Mouse (Mus musculus) left cerebral cortex, adult 11 months (tissue): Measurements from ENCODE around the gene Pum1.
"Not testable (repeated sequence)": the region's sequence is repeated elsewhere in the genome, so short reads cannot be mapped to it uniquely, and the experiment has no call there.

Source experiments
- DNase-seq: peaks from one replicate; pipeline ENCODE4 v3.0.0; 2022; ENCODE audit warnings: low spot score

Gene Pum1

DNA sequence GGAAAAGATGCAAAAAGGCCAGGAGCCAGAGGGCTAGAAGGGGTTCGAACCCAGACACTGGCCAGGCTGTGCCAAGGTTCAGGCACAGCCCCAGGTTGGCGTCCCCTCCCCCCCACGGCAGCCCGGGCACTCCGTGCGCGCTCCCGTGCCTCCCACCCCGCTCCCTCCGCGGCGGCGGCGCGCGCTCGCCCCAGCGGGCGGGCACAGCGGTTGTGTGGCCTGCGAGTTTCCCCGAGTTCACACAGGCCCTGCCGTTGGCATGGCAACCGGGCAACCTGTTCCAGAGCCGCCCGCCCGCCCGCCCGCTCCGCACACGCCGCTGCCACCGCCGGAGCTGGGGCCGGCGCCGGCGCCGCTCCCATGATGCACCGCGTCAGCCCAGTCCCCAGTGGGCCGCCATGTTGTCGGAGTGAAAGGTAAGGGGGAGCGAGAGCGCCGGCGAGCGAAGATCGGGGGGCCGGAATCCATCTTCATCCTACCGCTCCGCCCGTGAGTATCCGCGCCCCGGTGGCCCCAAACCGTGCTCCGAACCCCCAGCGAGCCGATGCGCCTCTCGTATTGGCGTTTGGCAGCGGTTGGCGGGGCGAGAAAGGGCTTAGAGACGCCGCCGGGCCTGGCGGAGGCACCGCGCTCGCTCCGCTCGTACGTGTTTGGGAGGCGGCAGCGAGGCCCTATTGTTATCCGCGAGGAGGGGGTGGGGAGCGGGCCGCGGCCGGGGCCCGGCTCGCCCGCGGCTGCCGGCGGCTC is at the start of gene Pum1:
Gene Pum1 (plus strand): TSS at position 343 of the 747 bp plus-strand sequence.
- DNase-seq: peak; percentile 79

DNA sequence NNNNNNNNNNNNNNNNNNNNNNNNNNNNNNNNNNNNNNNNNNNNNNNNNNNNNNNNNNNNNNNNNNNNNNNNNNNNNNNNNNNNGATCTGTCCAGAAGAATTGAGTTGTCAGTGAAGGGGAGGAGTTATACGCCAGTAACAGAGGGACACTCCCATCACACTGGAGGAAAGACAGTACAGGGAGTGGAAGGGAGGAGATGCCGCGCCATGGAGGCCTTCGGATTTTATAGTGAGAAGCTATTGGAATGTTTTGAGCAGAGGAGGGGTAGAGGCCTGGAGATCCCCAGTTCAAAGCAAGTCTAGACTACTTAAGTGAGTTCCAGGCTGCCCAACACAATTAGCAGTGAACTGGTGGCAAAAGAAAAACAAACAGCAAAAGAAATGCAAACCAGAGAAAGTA is 33.7 kb upstream of the Pum1 start:
- no peak for DNase-seq

DNA sequence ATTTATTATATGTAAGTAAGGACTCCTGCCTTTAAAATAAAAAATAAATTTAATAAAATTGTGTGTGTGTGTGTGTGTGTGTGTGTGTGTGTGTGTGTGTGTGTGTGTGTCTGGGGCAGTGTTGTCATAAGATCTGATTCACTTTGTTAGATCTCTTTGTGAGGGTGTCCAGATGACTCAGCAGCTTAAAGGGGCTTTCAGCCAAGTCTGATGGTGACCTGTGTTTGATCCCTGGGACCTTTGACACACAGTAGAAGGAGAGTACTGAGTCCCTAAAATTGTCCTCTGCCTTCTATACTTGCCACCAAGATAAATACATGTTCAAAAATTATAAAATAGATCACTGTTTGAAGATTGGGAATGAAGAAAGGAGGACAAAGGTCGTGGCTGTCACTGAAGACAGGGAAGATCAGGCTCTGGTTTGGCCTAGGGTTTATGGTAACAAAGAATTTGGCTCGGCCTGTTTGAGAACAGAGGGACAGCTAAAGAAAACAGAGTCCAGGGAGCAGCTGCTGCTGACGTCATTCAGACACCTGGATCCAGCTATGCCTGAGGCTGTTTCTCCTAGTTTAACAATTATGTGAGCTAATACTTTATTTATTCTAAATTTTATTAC is 32.8 kb upstream of the Pum1 start:
- DNase-seq: no peak

DNA sequence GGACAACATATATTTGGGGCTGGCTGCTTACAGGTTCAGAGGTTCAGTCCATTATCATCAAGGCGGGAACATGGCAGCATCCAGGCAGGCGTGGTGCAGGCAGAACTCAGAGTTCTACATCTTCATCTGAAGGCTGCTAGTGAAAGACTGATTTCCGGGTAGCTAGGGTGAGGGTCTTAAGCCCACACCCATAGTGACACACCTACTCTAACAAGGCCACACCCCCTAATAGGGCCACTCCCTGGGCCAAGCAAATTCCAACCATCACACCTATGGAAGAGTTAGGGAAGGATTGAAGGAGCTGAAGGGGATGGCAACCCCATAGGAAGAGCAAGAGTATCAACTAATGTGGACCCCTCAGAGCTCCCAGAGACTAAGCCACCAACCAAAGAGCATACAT is 28.0 kb upstream of the Pum1 start:
- not testable (repeated sequence) for DNase-seq

DNA sequence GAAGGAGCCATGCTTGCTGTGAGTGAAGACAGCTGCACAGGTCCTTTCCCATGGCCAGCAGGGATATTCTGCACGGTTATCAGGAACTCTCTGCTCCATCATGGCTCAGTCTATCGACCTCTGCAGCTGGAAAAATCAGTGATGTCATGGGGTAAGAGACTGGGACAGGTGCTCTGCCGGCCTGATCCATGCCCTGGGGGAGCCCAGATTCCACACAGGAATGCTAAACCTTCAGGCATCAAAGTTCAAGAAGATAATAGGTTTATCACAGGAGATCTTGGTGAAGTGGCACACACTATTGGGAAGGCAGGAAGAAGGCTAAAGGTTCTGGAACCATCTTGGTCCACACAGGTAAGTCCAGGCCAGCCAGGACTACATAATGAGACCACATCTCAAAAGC is 26.4 kb upstream of the Pum1 start:
- no peak for DNase-seq

DNA sequence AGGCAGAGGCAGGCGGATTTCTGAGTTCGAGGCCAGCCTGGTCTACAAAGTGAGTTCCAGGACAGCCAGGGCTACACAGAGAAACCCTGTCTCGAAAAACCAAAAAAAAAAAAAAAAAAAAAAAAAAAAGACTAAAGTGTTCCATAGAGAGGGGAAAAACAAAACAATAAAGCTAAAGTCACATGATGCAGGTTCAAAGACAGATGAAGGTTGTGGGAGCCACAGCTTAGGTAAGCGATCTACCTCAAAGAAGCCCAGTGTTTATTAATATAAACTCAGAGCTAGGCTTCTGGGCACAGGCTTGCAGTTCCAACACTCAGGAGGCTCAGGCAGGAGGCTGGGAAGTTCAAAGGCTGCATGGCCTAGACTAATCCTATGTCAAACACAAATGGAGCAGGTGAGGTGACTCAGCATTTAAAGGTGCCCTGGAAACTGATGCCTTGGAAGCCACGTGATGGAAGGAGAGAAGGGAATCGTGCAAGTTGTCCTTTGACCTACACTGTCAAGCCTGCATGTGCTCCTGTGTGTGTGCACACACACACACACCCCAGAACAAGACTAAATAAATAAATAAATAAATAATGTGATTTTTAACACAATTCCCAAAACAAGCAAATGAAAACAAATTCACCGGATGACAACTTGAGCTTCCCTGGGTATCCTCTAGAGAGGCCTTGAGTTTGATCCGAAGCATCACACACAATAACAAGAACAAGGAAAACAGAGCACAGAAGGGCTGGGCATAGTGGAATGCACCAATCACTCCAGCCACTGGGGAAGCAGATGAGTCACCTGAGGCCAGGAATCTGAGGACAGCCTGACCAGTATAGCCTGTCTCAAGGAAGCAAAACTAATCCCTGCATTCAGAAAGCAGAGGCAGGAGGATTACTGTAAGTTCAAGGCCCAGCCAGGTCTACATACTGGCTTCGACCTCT is 25.4 kb upstream of the Pum1 start:
- DNase-seq: no peak

DNA sequence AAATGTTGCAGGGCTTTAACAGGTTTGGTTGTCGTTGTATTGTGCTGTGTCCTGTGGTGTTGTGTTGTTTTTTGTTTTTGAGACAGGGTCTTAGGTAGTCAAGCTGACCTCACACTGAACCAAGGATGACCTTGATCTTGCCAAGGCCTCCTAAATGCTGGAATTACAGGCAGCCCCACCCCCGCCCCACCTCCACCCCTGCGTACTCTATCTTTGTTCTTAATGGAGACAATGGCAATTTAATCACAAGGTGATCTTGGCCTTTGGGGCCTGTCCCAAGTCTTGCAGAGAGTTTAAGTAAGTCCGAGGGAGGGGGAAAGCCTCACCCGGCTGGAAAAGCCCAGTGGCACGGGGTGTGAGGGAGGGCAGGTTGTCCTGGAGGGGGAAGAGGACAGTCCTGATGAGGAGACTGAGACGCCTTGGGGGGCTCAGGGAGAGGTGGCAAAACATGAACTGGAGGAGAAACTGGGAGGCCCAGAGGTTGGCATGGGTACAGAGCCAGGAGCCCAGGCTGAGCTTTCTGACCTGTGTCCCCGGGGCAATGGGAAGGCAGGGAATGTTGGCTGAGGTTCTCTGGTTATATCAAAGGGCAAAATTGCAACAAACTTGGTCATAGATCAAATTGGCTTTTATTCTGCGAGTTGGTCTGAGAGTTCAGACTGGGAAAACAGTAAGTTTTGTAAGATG is 22.9 kb upstream of the Pum1 start:
- DNase-seq: no peak

DNA sequence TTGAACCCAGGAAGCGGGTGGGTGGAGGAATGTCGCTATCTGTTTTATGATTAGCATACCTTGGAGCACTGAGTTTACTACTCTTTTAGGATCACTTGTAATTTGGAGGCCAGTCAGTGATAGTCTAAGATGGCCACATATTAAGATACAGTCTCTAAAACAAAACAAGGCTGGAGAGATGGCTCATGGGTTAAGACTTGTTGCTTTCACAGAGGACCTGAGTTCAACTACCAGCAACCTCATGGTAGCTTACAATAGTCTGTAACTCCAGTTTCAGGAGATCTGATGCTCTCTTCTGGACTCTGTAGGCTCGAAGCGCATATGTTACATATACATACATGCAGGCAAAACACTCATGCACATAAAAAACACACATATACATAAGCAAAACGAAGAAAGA is 20.7 kb upstream of the Pum1 start:
- no peak for DNase-seq

DNA sequence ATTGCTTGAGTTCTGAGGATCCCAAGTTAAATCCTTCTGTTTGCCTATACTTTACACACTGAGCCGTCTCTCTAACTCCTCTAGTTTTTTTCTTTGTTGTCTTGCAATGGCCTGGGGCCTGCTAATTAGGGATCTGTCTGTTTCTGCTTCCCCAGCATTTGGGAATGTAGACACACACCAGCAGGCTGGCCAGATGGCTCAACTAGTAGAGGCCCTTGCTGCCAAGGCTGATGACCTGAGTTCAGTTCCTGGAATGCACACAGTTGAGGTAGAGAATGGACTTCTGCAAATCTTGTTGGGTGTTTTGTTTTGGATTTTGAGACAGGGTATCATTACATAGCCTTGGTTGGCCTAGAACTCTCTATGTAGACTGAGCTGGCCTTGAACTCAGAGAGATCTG is 17.7 kb upstream of the Pum1 start:
- DNase-seq: no peak

DNA sequence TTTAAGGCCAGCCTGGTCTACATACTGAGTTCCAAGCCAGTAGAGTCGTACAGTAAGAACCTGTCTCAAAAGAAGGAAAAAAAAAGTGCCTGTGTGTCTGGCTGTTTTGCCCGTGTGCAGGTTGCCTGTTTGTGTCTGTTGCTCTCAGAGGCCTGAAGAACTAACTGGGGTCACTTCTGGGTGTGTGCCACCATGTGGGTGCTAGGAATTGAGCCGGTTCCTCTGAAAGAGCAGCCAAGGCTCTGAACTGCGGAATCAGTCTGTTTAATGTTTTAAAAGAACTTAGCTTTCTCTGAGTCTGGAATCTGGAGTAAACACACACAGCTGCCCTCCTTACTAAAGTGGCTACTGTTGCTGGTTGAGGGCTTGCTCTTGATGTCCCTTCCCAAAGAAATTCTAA is 11.8 kb upstream of the Pum1 start:
- no peak for DNase-seq

DNA sequence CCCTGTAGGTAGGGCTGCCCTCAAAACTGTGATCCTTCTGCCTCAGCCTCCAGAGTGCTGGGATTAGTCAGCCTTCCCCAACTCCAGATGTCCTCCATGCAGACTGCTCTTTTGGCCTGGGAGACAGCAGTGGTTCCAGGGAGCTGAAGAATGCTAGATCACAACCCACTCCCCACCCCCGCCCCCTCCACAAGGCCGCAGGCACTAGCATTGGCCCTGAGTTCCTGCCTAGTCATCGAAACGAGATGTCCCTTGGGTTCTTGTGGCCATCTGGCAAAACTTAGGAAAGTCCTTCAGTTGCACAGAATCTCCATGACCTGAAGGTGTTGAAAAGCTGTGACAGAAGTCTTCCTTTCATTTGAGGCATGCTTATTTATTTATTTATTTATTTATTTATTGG is 10.6 kb upstream of the Pum1 start:
- DNase-seq: no peak

DNA sequence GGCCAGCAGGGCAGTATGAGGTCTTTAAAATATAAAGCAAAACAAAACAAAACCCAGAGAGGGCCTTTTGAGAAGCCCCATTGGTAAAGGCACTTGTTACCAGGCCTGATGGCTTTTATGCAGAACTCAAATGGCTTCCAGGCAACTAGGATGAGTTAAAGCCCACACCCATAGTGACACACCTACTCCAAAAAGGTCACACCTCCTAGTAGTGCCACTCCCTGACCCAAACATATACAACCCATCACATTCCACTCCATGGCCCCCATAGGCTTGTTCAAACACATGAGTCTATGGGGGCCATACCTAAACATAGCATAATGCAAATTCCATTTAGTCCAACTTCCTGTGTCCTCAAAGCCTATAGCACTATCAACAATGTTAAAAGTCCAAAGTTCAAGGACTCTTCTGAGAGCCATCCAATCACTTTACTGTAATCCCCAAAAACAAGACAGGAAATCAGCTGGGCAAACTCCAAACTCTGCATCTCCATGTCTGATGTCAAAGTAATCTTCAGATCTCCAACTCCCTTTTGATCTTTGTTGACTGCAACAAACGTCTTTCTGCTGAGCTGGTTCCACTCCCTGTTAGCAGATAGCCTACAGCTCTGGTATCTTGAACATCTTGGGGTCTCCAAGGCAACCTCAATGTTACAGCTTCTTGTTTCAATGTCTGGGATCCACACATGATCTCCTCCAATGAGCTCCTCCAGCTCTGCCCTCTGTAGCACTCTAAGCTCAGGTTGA is 5.1 kb upstream of the Pum1 start:
- DNase-seq: no peak

DNA sequence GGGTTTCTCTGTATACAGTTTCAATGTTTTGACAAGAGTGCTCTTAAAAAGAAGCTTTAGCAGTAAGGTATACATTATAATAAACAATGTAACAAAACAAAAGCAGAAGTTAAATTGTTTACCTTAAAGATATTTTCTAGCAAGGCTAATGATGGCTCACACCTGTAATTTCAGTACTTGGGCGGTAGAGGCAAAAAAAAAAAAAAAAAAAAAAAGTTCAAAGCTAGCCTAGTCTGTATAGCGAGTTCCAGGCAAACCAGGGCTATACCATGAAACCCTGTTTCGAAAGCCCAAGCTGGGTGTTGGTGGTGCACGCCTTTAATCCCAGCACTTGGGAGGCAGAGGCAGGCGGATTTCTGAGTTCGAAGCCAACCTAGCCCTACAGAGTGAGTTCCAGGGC is 3.7 kb upstream of the Pum1 start:
- no peak for DNase-seq

DNA sequence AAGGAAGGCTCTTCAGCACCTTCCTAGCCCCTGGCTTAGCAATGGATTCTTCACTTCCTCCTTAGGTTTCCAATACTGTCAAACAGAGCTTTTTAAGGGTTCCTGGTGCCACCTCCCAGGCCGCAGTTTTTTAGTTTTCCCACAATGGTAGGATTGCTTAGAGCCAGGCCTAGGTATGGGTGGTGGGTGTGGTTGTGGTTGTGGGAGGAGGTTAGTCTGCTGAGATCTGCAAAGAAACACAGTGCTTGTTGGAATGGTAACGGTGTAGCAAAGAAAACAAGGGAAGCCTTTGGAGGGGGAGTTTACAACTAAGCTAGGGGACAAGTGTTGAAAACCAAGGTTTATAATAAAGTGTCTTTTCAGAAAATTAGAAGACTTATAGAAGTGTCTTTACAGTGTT is 3.0 kb upstream of the Pum1 start:
- no peak for DNase-seq

DNA sequence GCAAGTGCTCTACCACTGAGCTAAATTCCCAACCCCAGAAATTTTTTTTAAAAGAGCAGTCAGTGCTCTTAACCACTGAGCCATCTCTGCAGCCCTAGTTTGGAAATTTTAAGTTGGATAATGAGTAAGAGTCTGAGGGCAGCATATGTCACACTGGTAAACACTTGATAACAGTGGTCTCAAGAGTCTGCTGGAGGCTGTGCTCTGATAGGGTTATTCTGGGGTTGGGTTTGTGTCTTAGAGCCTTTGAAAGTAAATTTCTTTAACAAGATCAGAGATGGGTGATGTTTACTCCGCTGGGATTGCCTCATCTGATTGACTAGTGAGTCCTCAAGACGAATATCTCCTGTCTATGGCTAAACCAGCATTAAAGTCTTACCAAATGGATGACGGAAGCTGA is 2.0 kb upstream of the Pum1 start:
- DNase-seq: no peak

DNA sequence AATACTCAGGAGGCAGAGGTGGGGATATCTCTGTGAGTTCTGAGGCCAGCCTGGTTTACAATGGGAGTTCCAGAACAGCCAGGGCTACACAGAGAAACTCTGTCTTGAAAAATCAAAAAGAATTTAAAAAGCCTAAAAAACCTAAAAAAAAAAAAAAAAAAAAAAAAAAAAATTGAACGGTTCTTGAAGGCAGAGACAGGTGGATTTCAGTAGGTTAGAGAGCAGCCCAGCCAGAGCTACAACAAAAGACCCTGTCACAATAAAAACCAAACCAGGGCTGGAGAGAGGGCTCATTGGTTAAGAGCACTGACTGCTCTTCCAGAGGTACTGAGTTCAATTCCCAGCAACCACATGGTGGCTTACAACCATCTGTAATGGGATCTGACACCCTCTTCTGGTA is 816 bp upstream of the Pum1 start:
- not testable (repeated sequence) for DNase-seq

DNA sequence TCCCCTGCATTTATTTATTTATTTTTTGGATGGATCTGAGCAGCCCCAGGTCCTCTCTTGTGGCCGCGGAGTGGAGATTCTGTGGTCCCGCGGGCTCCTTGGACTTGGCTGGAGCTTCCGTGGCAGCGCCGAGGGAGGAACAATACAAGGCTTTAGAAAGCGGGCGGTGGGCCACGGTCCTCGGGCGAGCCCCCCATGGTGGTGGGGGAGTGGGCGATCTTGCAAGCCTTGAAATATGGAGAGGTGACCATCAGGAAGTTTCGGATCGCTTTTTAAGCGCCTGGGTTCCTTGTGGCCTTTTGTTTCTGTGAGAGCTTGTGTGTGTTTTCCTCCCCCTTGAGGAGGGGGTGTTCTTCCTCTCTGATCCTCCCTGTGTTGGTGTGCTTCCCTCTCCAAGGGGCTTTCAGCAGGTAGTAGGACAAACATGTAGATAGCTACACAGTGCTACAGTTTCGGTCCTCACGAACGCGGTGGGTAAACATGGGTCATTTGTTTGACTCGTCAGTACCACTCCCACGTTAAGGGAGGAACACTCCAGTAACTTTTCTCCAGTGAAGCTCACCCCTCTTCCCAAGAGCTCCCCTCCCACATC is 785 bp downstream of the Pum1 start:
- no peak for DNase-seq

DNA sequence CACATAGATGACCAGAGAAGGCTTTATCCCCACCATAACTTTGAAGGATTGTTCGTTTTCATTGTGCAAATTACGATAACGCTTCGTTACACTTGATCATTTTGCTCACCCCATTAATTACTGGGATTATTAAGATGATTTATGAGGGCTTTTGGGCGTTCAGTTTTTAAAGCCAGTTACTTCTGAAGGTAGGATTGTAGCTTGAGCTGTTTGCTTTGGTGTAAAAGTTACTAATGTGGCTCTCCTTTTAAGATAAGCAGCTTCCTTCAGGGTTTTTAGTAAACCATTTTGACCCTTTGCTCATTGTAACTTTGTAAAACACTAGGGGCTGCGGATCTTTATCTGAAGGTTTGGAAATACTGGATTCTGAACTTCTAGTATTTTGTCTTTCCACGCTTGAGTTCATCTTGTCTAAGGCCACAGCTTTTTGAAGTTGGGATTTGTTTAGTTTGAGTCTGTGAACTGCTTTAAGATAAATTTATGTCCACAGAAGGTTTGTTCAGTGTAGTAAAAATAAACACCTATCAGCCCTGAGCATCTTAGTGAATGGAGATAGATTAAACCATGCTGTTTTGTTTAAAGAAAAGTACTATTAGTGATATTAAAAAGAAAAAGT is 1.4 kb downstream of the Pum1 start:
- DNase-seq: peak; percentile 10

DNA sequence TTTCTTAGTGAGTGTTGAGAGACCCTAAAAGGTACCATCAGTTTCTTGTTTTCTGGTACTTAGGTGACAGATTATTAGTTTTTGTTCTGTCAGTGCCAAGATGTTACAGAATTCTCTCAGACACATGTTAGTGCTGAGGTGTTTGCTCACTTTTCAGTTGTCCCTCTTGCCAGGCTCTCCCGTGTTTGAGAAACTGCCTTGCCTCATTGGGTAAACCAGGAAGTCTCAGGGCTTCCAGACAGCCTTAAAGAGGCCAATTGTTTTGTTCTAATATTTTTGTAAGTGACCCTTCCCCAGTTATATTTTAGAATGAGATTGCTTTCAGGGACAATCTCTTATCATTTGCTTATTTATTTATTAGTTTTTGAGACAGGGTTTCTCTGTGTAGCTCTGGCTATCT is 2.1 kb downstream of the Pum1 start:
- DNase-seq: no peak

DNA sequence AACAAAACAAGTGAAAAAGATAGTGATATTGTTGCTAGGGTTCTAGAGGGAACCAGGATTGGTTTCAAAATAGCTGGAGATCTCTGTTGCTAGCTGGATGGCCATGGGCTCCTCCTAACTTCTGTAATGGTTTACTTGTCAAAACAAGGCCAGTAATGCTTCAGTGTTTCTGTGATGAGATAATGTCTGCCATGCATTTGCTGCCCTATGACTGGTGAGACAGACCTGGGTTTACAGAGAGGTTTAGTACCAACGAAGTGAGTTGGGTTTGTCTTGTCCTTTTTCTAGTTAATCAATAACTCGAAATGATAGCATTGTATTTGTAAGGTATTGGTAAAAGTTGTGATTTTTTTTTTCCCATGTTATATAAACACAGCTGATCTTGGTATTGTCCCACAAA is 4.6 kb downstream of the Pum1 start:
- DNase-seq: no peak

DNA sequence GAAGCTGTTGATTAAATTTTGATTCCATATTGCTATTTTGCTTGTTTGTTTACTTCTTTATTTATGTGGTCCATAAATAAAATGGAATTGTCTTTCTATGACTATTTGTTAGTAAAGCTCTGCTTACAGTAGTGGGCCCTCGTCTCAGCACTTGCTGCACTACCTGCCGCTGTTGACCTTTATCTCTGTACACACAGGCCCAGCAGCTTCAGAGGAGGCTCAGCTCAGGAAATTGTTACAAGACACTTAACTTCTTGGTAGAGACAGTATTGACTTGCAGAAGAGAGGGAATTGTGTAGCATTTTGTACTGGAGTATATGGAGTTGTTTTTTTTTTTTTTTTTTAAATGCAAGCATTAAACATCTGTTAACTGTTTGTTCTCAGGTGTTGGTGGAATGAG is 5.4 kb downstream of the Pum1 start:
- no peak for DNase-seq
